ENCODE assay signal across 28 mouse cellular contexts in genomic region chr11:89602966-89603365, GRCm38 (mm10).
DNase-seq lines count a peak whose midpoint lies in the region; ATAC-seq and TF ChIP-seq lines count a peak whose summit lies in the region.
"Had no signal": no experiment of that assay in that cellular context is flagged by ENCODE, and none has a peak within 500 bp of the region (broad histone marks: within the 10 kb centered on the region; RNA-seq: fewer than 3 reads in every experiment).

No protein-coding gene starts in this region.

- no peak for ATAC-seq in heart, embryonic 12.5 days (ENCODE audit: insufficient number of reproducible peaks, low FRiP score)
- ATAC-seq in liver, postnatal 0 days, result 0 out of 2 replicates have a peak, but pooled peaks have one; percentile 35
- ATAC-seq in liver, embryonic 12.5 days, result no peak
- ATAC-seq: activated CD4-positive, CD25-positive, alpha-beta regulatory T cell, adult 4 months; CD4-positive, CD25-positive, alpha-beta regulatory T cell, adult 4 months; forebrain, embryonic 14.5 days; forebrain, embryonic 16.5 days; Patski had no signal

- H3K9me3 ChIP-seq in heart, embryonic 12.5 days (replicated peaks), result no peaks in the 10 kb centered on the region
- no peaks in the 10 kb centered on the region for H3K9me3 ChIP-seq in liver, postnatal 0 days (ENCODE audit: low read length)
- no peaks in the 10 kb centered on the region for H3K9me3 ChIP-seq in liver, embryonic 12.5 days (replicated peaks)
- H3K9me3 ChIP-seq: embryonic facial prominence, embryonic 13.5 days; embryonic facial prominence, embryonic 15.5 days; forebrain, embryonic 10.5 days; forebrain, embryonic 12.5 days had no signal

- no peak for TF ChIP-seq CTCF in liver, postnatal 0 days (IDR thresholded peaks at IDR 0.05; ENCODE audit: low read depth)

- no peak overlapping the region for H3K4me2 ChIP-seq in heart, embryonic 12.5 days
- H3K4me2 ChIP-seq in liver, postnatal 0 days (ENCODE audit: low read depth, low read length), result no peak overlapping the region
- H3K4me2 ChIP-seq in liver, embryonic 12.5 days, result no peak overlapping the region
- H3K4me2 ChIP-seq: embryonic facial prominence, embryonic 13.5 days; embryonic facial prominence, embryonic 15.5 days; forebrain, embryonic 12.5 days had no signal

- no peak overlapping the region for H3K27ac ChIP-seq in heart, embryonic 12.5 days (ENCODE audit: poor library complexity, severe bottlenecking)
- H3K27ac ChIP-seq in liver, postnatal 0 days (ENCODE audit: low read depth), result no peak overlapping the region
- no peak overlapping the region for H3K27ac ChIP-seq in liver, embryonic 12.5 days
- H3K27ac ChIP-seq: embryonic facial prominence, embryonic 13.5 days; embryonic facial prominence, embryonic 15.5 days; forebrain, embryonic 10.5 days; forebrain, embryonic 12.5 days had no signal

- no peak overlapping the region for H3K4me3 ChIP-seq in heart, embryonic 12.5 days
- no peak overlapping the region for H3K4me3 ChIP-seq in liver, postnatal 0 days (ENCODE audit: low read depth, low read length)
- H3K4me3 ChIP-seq in liver, embryonic 12.5 days, result no peak overlapping the region
- H3K4me3 ChIP-seq: embryonic facial prominence, embryonic 13.5 days; embryonic facial prominence, embryonic 15.5 days; erythroblast, embryonic 14.5 days; forebrain, embryonic 10.5 days; forebrain, embryonic 12.5 days had no signal

- peak; percentile 63 for DNase-seq in heart, adult 11 months
- peak; percentile 22 for DNase-seq in liver, postnatal 0 days
- peak; percentile 16 for DNase-seq in brain, adult 2 months (ENCODE audit: low read depth, low spot score)
- DNase-seq: adrenal gland, adult 8-10 months; adrenal gland, postnatal 14 days; adrenal gland, postnatal 36 days; B cell, adult 2 months; cerebellum, adult 11 months; cerebellum, adult 18-20 months; cerebellum, adult 8-10 months; cerebellum, adult 9-11 months; cerebellum, postnatal 14 days; cerebellum, postnatal 36 days; embryo, embryonic 11 days had no signal

- H3K27me3 ChIP-seq in heart, embryonic 12.5 days (replicated peaks), result no peaks in the 10 kb centered on the region
- H3K27me3 ChIP-seq in liver, postnatal 0 days (ENCODE audit: insufficient read depth, low read length), result no peaks in the 10 kb centered on the region
- no peaks in the 10 kb centered on the region for H3K27me3 ChIP-seq in liver, embryonic 12.5 days (replicated peaks)
- H3K27me3 ChIP-seq: CH12.LX; embryonic facial prominence, embryonic 15.5 days; forebrain, embryonic 12.5 days; Patski had no signal

- H3K4me1 ChIP-seq in heart, embryonic 12.5 days (replicated peaks), result peaks cover 7% of the 10 kb centered on the region; the same call in 1 of the 2 replicates
- H3K4me1 ChIP-seq in liver, postnatal 0 days (ENCODE audit: insufficient read depth), result no peaks in the 10 kb centered on the region
- no peaks in the 10 kb centered on the region for H3K4me1 ChIP-seq in liver, embryonic 12.5 days
- H3K4me1 ChIP-seq: forebrain, embryonic 12.5 days had no signal

- 75% methylated on average over 5 of the region's 5 CpGs for WGBS in heart, embryonic 12.5 days
- 60% methylated on average over 5 of the region's 5 CpGs for WGBS in liver, postnatal 0 days (ENCODE audit: insufficient replicate concordance)
- 57% methylated on average over 5 of the region's 5 CpGs for WGBS in liver, embryonic 12.5 days (ENCODE audit: insufficient replicate concordance)

- no peak for TF ChIP-seq EP300 in liver, postnatal 0 days (IDR thresholded peaks at IDR 0.05; ENCODE audit: low read depth)

- H3K9ac ChIP-seq in heart, embryonic 12.5 days, result no peak overlapping the region
- no peak overlapping the region for H3K9ac ChIP-seq in liver, postnatal 0 days (replicated peaks)
- no peak overlapping the region for H3K9ac ChIP-seq in liver, embryonic 12.5 days
- H3K9ac ChIP-seq: embryonic facial prominence, embryonic 13.5 days; embryonic facial prominence, embryonic 15.5 days; forebrain, embryonic 12.5 days had no signal

- no peaks in the 10 kb centered on the region for H3K36me3 ChIP-seq in heart, embryonic 12.5 days
- H3K36me3 ChIP-seq in liver, postnatal 0 days (replicated peaks; ENCODE audit: insufficient read depth, low read length), result no peaks in the 10 kb centered on the region
- no peaks in the 10 kb centered on the region for H3K36me3 ChIP-seq in liver, embryonic 12.5 days
- H3K36me3 ChIP-seq: embryonic facial prominence, embryonic 13.5 days; embryonic facial prominence, embryonic 15.5 days; forebrain, embryonic 10.5 days; forebrain, embryonic 12.5 days; G1E had no signal
